Mouse (Mus musculus) right cerebral cortex, postnatal 25 days (tissue): Measurements from ENCODE around the gene Mrps30.
"Not testable (repeated sequence)": the region's sequence is repeated elsewhere in the genome, so short reads cannot be mapped to it uniquely, and the experiment has no call there.

Experiments used
- DNase-seq: peaks from one replicate; pipeline ENCODE4 v3.0.0; 2022

Mrps30 gene

DNA sequence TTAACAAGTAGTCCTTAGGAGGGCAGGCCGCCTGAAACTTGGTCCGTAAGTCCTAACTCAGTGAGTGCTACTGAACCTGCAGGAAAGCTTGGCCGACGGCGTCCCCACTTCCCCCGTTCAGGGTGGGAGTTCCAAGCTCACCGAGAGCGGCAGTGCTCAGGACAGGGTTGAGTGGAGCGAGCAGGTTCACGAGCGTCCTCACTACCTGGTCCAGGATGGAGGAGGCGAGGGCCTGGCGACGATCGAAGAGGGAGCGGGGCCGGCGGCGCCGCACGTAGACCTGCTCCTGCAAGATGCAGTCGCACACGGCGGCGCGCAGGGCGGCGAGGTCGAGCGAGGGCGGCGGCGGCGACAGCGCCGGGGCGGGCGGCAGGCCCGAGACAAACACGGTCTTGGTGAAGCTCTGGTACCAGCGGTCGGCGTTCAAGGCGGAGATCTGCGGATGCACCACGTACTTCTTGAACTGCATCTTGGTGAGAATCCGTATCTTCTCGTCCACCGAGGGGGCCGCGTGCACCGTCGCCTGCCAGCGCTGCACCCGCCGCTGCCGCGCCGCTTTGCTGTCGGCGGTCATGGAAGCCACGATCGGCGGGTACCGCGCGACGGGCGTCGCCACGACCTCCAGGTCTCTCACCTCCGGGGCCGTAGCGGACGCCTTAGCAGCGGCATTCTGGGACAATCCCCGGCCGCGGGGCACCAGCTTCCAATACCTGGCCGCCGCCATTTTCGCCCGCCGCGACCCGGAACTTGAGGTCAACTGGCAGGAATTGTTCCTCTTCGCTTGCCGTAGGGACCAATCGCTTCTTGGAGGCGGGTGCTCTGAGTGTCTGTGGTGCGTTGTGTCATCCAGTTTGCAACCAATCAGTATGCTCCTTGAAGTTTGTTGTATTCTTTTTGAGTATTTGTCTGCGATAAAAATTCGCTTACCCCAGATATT, at the start of gene Mrps30, which contains the start of gene B430218F22Rik:
Gene Mrps30 (minus strand): TSS at position 742 of the 937 bp plus-strand sequence.
Gene B430218F22Rik (plus strand): TSS at position 120 of the 937 bp plus-strand sequence.
- DNase-seq = peak; percentile 95

DNA sequence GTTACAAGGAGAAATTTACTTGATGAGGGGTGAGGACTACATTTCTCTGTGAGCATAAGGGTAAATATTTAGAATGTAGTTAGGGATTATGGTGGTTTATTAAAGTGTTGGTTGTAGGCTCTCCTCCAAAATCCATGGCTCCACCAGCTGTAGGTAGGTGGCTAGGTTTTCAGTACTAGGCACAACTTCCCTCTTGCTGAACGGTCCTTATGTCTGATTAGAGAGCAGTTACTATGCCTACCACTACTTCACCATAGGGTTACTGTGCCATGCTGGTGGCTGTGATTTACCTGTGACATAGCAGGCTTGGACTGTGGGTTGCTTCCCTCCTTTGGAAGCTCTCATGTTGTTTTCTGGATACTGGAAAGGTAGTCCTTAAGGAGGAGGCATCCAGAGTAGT, 33.8 kb upstream of the Mrps30 start:
- no peak for DNase-seq

DNA sequence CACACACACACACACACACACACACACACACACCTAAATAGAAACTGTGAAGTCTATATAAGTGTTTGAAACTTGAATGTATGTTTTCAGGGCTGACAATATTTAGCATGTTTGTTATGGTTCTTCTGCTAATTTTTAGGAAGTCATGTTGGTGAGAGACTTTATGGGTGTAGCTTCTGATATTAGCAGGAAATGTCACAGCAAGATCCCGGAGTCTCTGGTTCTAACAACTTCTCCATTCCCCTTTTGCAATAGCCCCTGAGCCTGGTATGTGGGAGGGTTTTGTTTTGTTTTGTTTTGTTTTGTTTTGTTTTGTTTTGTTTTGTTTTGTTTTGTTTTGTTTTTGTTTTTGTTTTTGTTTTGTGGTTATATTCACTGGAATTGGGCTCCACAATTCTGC, 33.4 kb upstream of the Mrps30 start:
- no peak for DNase-seq

DNA sequence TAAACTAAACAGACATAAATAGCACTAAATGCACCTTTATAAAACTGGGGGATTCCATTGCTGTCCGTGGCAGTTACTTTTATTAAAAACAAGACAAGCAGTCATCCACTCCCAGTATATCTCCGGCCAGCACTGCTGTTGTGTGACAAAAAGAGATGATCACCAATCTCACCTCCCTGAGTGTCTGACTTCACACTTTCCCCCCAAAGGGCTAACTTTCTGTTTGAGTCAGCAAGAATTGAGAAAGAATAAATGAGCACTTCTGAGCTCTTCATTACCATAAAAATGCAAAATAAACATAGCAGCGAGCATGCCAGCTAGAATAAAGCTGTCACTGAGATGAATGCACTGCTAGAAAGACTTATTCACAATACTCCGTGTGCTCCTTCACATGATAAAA, 31.1 kb upstream of the Mrps30 start:
- DNase-seq = no peak

DNA sequence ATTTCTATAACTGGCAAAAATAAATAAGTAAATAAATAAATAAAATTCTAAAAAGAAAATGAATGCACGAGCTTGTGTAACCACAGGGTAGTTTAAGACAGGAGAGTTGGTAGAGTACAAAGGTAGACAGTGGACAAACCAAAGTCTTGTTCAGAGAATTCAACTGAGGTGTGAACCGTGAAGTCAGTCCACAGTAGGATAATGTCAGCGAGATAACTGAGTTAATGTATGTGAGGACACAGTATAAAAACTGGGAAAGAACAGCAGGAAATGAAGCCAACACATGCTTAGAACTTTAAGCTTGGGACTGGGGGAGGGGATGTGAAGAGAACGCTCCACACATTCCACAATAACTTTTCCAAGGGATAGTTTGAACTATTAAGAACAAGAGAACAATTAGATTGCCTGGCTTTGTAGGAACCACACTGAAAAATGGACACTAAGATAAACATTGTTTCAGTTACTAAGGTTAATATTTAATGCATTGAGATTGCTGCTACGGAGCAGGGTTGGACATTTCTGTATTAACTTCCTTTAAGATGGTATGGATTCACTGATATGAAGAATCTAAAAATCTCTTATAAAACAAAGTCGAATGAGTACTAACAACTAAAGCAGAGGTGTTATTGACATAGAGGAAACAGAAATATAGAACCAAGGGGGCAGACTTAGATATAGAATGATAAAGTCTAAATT, 24.4 kb upstream of the Mrps30 start:
- DNase-seq = no peak

DNA sequence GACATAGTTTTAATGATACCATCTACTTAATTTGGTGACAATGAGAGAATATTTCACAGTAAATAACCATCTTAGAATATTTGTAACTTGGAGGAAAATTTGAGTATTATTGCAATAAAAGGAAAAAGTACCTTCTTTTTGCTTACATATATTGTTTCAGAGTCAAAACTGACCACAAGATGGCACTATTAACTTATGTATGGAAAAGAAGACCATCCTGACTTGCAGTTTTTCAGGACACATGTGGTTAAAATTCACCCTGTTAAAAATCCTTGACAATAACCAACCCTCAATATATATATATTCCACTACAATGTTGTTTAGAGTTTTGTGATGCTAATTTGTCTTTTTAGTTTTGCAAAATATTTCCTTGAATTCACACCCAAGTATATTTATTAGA, 16.5 kb upstream of the Mrps30 start:
- no peak for DNase-seq

DNA sequence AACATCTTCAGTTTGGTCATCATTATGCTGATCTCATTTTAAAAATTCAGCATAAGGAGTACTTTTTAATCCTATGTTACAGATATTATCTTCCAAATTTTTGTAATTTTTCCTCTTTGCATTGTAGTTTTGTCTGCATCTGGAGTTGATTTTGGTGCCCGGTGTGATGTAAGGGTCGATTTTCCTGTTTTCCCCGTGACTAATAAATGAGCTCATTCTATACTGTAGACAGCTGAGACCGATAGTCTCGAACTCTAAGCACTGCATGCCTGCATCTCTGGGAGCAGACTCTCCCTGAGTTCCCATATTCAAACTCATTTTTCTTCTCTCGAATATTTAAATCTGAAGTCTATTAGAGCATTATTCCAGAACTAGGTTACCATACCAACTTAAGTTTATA, 13.3 kb upstream of the Mrps30 start:
- no peak for DNase-seq

DNA sequence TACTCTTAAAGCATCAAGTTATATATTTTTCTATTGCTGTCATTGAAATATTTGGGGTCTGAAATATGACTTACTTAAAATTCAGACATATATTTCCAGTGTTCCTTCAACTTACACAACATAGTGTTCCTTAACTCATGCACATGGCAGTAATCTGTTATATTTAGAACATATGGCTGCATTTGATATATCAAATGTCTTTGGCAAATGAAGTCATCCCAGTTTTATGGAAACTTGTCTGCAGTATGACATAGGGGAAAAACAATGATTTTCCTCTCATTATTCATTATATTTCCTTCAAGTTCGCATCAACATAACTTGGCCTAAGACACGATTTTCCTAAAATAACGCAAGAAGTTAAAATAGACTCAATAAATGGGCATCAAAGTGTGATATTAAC, 8.8 kb upstream of the Mrps30 start:
- DNase-seq = no peak

DNA sequence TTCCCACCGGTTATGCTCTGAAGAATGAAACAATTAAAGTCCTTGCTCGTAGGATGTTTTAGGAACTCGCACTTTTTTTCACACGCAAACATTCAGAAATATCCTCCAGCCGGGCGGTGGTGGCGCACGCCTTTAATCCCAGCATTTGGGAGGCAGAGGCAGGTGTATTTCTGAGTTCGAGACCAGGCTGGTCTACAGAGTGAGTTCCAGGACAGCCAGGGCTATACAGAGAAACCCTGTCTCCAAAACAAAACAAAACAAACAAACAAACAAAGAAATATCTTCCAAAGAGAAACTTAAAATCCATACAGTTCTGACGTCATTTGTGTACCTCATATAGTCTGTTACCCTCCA, 373 bp upstream of the Mrps30 start:
- not testable (repeated sequence) for DNase-seq

DNA sequence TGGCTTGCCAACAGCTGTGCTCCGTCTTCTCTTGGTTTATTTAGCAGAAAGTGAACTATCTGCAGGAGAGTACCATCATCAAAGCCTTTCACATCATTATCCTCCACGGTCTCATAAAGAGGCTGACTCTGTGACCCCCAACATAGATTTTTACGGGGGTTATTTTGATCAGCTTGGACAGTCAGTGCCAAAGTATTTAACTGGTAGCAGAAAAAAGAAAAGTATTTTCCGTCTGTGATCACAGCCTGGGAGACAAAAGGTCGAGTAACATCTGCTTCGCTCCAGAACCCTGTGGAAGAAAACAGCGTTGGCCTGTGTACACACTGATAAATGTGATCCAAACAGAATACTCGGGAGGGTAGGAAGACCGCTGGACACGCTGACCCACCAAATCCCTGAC, 6.7 kb downstream of the Mrps30 start:
- no peak for DNase-seq

DNA sequence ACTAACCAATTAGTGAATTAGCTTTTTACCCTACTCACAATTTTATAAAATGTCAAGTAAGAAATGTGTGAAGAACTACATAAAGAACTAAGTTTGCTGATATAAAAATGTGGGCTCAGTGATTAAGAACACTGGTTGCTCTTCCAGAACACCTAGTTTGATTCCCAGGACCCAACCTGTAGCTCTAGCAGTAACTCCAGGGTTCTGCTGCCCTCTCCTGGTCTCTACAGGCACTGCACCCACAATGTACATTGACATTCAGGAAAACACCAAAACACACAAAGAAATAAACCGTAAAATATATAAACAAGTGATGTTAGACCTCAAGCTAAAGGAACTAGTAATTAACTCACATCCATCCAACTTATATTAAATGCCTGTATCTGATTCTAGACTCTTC, 7.9 kb downstream of the Mrps30 start:
- peak; percentile 27 for DNase-seq

DNA sequence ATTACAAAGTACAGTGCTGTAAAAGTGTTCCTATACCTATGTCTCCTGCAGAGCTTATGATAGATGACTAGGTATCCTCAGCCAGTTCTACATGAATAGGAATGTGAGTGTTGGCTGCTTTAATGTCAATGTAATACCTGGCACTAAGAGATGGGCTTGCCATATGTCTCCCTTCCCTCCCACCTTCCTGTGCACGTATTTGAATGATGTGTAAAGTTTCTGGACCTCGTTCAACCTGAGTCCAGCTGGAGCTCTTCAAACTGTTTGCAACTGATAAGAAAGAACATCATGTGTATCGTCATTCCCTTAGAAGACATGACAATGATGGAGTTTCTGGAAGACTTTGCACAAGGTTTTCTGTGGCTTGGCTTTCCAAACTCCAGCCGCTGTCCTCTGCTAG, 14.2 kb downstream of the Mrps30 start:
- no peak for DNase-seq

DNA sequence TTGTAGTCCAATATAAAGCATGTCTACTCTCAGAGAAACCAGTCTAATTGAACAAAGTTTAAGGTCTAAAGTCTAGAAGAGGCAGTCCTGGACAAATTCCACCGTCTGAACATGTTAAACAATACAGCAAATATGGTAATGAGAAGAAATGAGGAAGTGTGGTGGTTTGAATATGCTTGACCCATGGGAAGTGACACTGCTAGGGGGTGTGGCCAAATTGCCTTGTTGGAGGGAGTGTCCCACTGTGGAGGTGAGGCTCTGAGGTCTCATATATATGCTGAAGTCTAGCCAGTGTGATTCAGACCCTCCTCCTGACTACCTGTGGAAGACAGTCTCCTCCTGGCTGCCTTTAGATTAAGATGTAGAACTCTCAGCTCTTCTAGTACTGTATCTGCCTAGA, 21.3 kb downstream of the Mrps30 start:
- no peak for DNase-seq

DNA sequence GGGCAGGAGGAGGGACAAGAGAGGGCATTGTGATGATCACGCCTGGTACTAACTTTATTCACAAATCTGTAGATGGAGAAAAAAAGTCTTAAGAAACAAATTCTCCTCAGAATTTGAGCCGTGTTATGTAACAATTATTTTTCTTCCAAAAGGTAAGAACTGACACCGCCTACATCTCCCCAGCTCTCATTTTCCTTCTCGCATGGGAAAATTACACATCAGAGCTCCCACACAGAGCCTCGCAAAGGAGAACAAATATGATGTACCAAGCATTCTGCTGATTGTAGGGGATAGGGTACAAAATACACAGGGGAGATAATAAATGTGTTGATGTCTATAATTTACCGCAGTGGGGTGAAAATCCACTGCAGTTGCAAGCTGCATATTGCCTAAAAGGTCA, 23.7 kb downstream of the Mrps30 start:
- peak; percentile 24 for DNase-seq

DNA sequence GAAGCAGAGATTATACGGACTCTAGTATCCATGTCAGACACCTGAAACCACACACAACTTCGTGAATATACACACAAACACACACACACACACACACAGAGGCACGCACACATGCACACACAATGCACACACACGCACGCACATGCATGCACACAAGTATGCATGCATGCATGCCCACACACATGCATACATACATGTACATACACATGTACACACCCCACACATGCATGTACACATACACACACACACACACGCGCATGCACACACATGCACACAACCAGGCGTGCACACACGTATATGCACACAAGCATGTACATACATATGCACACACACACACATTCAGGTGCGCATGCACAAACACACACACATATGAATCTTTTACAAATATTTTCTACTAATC, 36.2 kb downstream of the Mrps30 start:
- no peak for DNase-seq

DNA sequence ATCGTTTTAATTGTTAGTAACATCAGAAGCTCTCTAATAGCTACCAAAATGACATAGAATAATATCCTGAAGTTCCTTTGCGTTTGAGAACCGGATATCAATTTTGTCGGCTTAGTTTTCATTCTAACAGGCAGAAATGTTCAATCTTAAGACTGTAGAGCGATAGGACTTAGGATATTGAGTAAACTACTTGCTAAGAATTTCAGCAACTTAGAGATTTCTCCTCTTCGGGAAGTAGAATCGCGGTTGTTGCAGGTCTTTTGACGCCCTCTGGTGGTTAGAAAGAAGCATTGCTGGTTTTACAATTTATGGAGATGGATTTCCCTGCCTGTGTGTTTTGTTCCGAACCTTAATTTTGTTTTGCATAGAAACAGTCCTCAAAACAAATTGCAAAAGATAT, 36.8 kb downstream of the Mrps30 start:
- DNase-seq = no peak
